Mouse (Mus musculus): ENCODE results near the gene Prkg1. TPM values are rescaled to one million over a fixed set of nuclear protein-coding genes. Genes with fewer than 3 reads are reported as not detected.

Gene Prkg1
- polyA plus RNA-seq, 1 experiment from 2014 or later: 0.83 TPM

DNA sequence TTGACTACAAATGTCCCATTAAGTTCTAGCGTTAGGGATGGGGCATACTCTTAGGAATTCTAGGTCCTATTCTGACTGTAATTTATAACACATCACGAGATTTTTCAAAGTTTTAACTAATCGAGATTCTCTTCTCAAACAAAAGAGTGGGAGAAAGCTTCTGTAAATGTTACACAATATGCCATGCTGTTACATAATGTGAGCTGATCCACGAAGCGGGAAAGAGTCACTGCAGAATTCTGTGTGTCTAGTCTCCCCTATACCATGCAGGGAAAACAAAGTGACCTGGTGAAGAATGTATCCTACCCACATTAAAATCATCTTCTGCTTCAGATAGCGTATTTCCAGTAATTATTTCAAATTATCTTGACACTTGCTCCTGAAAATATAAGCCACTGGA lies 567.8 kb downstream of the Prkg1 start:
- Histone ChIP-seq H3K36me3 (no peaks in the 10 kb centered on the region), H3K4me3 (replicated peaks) (no peak overlapping the region), H3K4me1 (replicated peaks) (peaks cover 6% of the 10 kb centered on the region), H3K9me3 (replicated peaks) (no peaks in the 10 kb centered on the region), H3K27me3 (no peaks in the 10 kb centered on the region), H3K9ac (no peak overlapping the region), H3K27ac (no peak overlapping the region), H3K4me2 (no peak overlapping the region)
- DNase-seq: no peak
- no peak for ATAC-seq (ENCODE audit: low read depth)
- WGBS (ENCODE audit: insufficient replicate concordance): 74% methylated on average over 6 of the region's 6 CpGs

DNA sequence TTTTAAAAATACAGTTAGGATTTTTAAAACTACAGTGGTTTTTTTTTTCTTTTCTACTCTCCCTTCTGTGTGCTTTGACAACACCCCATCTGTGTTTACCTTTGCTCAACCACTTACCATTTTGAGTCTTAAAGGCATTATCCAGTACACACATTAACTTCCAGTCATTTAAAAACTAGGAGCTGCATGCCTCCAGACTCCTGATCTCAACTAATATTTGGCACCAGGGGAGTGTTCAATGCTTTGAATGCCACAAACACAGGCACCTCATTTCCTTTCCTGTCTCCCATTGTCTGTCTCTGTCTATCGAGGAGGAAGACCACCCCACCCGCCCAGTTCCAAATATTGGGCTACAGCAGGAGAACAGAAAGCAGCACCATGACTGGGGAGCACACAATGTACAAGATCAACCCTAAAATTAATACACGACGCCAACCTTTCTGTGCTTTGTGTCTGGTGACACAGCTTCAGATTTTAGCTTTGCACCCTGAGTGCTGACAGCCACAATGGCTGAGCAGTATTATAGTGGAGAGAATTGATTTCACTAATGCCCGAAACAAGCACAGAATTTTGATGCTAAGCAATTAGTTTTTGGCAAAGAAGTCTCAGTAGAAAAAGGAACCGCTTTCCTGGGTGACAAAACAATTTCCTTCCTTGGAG lies 576.1 kb downstream of the Prkg1 start:
- no peaks in the 10 kb centered on the region for H3K9me3 ChIP-seq (replicated peaks)
- no peaks in the 10 kb centered on the region for H3K4me1 ChIP-seq (replicated peaks)
- no peak overlapping the region for H3K27ac ChIP-seq
- H3K9ac ChIP-seq: no peak overlapping the region
- no peaks in the 10 kb centered on the region for H3K36me3 ChIP-seq
- no peaks in the 10 kb centered on the region for H3K27me3 ChIP-seq
- no peak for ATAC-seq (ENCODE audit: low read depth)
- 63% methylated on average over 6 of the region's 6 CpGs for WGBS (ENCODE audit: insufficient replicate concordance)
- no peak overlapping the region for H3K4me2 ChIP-seq
- H3K4me3 ChIP-seq (replicated peaks): no peak overlapping the region
- no peak for DNase-seq

DNA sequence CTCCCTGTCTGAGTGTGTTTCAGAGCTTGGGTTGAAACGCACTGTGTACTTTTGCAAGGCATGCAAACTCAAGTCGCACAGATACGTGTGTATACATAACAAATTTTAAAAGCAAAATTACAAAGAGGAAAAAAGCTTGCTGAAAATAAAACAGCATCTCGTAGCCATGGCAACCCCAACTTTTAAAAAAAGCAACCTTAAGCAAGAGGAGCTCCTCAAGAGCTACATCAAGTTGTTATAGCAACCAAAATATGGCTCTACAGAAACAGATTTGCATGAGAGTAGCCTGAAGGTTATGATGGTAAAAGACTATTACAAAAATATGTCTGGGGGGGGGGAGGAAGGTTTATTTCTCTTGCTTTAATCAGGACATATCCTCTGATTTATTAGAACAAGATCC lies 584.1 kb downstream of the Prkg1 start:
- no peak overlapping the region for H3K4me2 ChIP-seq
- DNase-seq (no peak), ATAC-seq (ENCODE audit: low read depth) (no peak)
- no peak overlapping the region for H3K9ac ChIP-seq
- no peaks in the 10 kb centered on the region for H3K4me1 ChIP-seq (replicated peaks)
- H3K9me3 ChIP-seq (replicated peaks): no peaks in the 10 kb centered on the region
- no peak overlapping the region for H3K27ac ChIP-seq
- 65% methylated on average over 4 of the region's 4 CpGs for WGBS (ENCODE audit: insufficient replicate concordance)
- H3K36me3 ChIP-seq: no peaks in the 10 kb centered on the region
- H3K27me3 ChIP-seq: no peaks in the 10 kb centered on the region
- no peak overlapping the region for H3K4me3 ChIP-seq (replicated peaks)

DNA sequence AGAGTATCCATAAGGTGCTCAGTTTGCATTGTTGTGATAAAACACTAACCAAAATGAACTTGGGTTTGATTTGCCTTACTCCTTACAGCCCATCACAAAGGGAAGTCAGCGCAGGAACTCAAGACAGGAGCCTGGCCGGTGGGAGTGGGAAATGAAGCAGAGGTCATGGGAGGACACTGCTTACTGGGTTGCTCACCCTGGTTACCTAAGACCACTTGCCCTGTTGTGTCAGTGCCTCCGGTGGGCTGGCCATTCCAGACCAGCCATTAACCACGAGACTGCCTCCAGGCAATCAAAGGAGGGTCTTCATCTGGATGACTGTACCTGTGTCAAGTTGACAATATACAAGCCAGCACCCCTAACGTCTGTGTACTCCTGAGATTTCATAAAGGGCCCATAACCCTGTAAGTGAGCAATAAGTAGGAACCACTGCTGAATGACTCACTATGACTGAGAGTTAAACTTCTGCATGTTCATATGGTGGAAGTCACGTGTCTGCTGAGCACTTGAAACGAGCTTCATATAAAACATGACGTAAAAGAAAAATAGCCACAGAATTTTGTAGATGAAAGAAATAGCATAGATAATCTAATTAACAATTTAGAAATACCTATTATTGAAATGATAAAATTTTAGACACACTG lies 587.4 kb downstream of the Prkg1 start:
- Histone ChIP-seq H3K9me3 (replicated peaks) (no peaks in the 10 kb centered on the region), H3K4me2 (no peak overlapping the region), H3K4me1 (replicated peaks) (no peaks in the 10 kb centered on the region), H3K27me3 (no peaks in the 10 kb centered on the region), H3K4me3 (replicated peaks) (no peak overlapping the region), H3K36me3 (no peaks in the 10 kb centered on the region), H3K9ac (no peak overlapping the region), H3K27ac (no peak overlapping the region)
- ATAC-seq (ENCODE audit: low read depth): no peak
- 63% methylated on average over 8 of the region's 8 CpGs for WGBS (ENCODE audit: insufficient replicate concordance)
- no peak for DNase-seq

DNA sequence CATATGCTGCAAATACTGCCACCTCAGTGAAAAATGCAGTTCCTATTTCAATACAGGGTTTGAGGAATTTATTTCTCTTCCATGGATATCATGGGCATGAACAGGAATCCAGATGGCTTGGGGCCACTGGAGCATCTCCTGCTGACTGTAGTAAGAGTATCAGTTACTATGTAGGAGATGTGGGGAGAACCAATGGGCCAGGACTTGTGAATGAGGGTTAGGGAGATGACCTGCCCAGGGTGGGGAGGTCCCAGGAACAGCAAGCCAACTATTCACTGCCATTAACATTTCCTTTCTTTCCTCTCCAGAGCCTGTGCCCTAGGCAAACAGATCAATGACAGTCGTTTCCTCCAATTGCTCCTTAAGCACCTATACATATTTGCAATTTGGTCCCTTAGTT lies 593.8 kb downstream of the Prkg1 start:
- DNase-seq (no peak), ATAC-seq (ENCODE audit: low read depth) (no peak)
- H3K9me3 ChIP-seq (replicated peaks): no peaks in the 10 kb centered on the region
- H3K4me3 ChIP-seq (replicated peaks): no peak overlapping the region
- H3K36me3 ChIP-seq: no peaks in the 10 kb centered on the region
- no peak overlapping the region for H3K9ac ChIP-seq
- no peaks in the 10 kb centered on the region for H3K4me1 ChIP-seq (replicated peaks)
- H3K27ac ChIP-seq: no peak overlapping the region
- H3K4me2 ChIP-seq: no peak overlapping the region
- WGBS (ENCODE audit: insufficient replicate concordance): 33% methylated on average over 1 of the region's 1 CpGs
- no peaks in the 10 kb centered on the region for H3K27me3 ChIP-seq

DNA sequence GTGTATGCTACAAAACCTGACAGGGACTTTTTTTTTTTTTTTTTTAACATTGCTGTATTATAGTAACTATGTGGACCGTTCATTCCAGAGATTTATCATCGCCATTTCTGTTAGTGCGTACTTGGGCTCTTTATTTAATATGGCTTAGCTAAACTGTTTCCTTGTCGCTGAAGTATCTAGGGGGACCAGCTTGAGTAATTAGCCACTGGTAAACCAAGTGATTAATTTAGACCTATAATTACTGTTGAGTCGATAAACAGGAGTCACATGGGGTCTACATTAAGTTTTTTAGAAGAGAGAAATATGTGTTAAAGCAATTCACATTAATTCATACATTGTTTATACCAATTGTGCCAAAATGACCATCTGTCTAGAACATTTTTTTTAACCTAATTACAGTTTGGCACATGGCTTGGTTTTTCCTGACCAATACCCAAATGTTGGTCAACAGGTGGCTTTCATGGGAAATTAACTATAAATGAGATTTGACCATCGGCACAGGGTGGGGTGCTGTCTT lies 605.8 kb downstream of the Prkg1 start:
- WGBS (ENCODE audit: insufficient replicate concordance): 79% methylated on average over 6 of the region's 6 CpGs
- Histone ChIP-seq H3K4me3 (replicated peaks) (no peak overlapping the region), H3K27me3 (no peaks in the 10 kb centered on the region), H3K36me3 (no peaks in the 10 kb centered on the region), H3K4me2 (no peak overlapping the region), H3K9me3 (replicated peaks) (no peaks in the 10 kb centered on the region), H3K4me1 (replicated peaks) (no peaks in the 10 kb centered on the region), H3K9ac (no peak overlapping the region), H3K27ac (no peak overlapping the region)
- no peak for DNase-seq
- ATAC-seq (ENCODE audit: low read depth): no peak

DNA sequence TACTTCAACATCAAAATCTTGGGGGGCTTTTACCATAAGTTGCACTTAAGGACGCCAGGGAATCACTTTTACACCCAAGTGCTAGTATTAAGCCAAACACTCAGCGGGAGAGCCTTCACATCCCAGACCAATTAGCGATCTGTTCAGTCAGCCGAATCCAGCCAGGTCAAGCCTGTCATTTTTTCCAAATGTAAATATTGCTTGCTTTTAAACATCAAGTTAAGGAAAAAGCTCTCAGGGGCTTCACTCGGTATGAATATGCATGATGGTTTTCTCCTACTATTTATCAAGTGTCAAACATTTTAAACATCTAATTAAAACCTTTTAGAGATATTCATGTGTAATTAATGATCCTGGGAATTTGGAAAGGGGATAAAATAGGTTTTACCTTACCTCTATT lies 611.4 kb downstream of the Prkg1 start:
- DNase-seq (no peak), ATAC-seq (ENCODE audit: low read depth) (no peak)
- no peaks in the 10 kb centered on the region for H3K4me1 ChIP-seq (replicated peaks)
- H3K27ac ChIP-seq: no peak overlapping the region
- WGBS (ENCODE audit: insufficient replicate concordance): 66% methylated on average over 5 of the region's 5 CpGs
- no peak overlapping the region for H3K9ac ChIP-seq
- no peaks in the 10 kb centered on the region for H3K36me3 ChIP-seq
- H3K27me3 ChIP-seq: no peaks in the 10 kb centered on the region
- H3K4me3 ChIP-seq (replicated peaks): no peak overlapping the region
- H3K4me2 ChIP-seq: no peak overlapping the region
- no peaks in the 10 kb centered on the region for H3K9me3 ChIP-seq (replicated peaks)

DNA sequence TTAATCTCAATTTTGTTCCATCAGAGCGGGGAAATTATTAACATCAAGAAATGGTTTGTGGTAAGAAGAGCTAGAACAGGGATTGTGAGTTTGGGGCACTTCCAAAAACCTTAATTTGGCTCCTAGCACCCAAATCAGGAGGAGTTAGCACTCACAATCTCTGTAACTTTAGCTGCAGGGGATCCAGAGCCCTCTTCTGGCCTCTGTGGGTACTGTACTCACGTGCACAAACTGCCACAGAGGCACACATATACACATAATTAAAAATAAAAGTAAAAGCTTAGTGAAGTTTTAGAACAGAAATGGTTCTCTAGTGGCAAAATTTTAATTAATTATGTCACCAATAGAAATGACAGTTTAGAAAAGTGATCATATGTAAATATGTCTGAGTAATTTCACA lies 614.9 kb downstream of the Prkg1 start:
- H3K27me3 ChIP-seq: no peaks in the 10 kb centered on the region
- no peak overlapping the region for H3K4me3 ChIP-seq (replicated peaks)
- no peak for ATAC-seq (ENCODE audit: low read depth)
- H3K4me1 ChIP-seq (replicated peaks): no peaks in the 10 kb centered on the region
- H3K4me2 ChIP-seq: no peak overlapping the region
- no peak for DNase-seq
- H3K9ac ChIP-seq: no peak overlapping the region
- H3K36me3 ChIP-seq: no peaks in the 10 kb centered on the region
- 64% methylated on average over 2 of the region's 2 CpGs for WGBS (ENCODE audit: insufficient replicate concordance)
- no peak overlapping the region for H3K27ac ChIP-seq
- H3K9me3 ChIP-seq (replicated peaks): no peaks in the 10 kb centered on the region

DNA sequence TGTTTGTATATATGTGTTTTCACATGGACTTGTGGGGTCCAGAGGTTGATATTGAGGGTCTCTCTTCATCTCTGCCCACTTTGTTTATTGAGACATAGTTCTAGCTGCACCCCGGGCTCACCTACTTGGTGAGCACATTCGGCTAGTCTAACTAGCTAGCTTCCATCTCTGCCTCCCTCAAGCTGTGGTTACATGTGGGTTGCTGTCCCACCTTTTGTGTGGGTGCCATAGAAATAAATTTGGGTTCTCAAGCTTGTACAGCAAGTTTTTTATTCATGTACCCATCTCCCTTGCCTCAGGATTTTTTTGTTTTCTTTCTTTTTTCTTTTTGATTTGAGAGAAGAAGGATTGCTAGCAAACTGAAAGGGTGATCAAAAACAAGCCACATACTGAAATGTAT lies 617.4 kb downstream of the Prkg1 start:
- Histone ChIP-seq H3K27me3 (no peaks in the 10 kb centered on the region), H3K9me3 (replicated peaks) (no peaks in the 10 kb centered on the region), H3K4me1 (replicated peaks) (no peaks in the 10 kb centered on the region), H3K36me3 (no peaks in the 10 kb centered on the region), H3K4me3 (replicated peaks) (no peak overlapping the region), H3K9ac (no peak overlapping the region), H3K4me2 (no peak overlapping the region), H3K27ac (no peak overlapping the region)
- DNase-seq (no peak), ATAC-seq (ENCODE audit: low read depth) (no peak)
- 58% methylated on average over 2 of the region's 2 CpGs for WGBS (ENCODE audit: insufficient replicate concordance)

DNA sequence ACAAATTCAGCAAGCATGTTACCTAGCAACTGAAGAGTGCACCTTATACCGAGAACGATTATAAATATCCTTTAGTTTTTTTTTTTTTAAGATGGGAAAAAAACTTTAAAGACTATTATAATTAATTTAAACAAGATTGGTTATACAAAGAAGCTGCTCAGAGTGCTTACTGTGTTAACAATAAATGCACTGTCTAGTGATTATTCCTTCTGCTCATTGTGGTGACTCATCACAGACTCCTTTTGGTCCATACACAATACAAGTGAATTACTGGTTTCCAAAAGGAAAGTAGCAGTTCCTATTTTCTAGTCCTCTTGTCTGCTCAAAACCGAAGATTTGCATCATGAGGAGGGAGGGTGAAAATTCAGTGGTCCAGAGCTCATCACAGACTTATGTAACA lies 618.7 kb downstream of the Prkg1 start:
- Histone ChIP-seq H3K9ac (no peak overlapping the region), H3K4me2 (no peak overlapping the region), H3K9me3 (replicated peaks) (no peaks in the 10 kb centered on the region), H3K4me1 (replicated peaks) (no peaks in the 10 kb centered on the region), H3K27ac (no peak overlapping the region), H3K4me3 (replicated peaks) (no peak overlapping the region), H3K27me3 (no peaks in the 10 kb centered on the region), H3K36me3 (no peaks in the 10 kb centered on the region)
- DNase-seq (no peak), ATAC-seq (ENCODE audit: low read depth) (no peak)
- WGBS (ENCODE audit: insufficient replicate concordance): 62% methylated on average over 3 of the region's 3 CpGs

DNA sequence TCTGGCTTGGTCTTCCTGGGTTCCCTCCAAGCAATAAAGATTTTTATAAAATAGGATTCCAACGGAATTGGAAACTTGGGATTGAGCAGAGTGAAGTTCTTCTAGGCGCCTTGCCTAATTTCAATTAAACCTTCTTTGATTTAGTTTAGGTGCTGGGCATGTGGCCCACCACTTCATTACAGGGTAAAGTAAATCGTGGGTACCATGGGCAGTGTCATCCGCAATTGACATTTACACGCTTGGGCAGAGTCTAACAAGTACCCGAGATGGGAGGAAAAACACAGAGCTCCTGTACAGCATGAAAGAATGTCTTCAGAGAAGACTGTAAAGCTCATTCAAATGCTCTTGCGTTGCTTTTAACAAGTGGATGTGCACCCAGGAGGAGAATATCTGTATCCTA lies 622.9 kb downstream of the Prkg1 start:
- H3K27ac ChIP-seq: no peak overlapping the region
- H3K9ac ChIP-seq: no peak overlapping the region
- ATAC-seq (ENCODE audit: low read depth) (no peak), DNase-seq (no peak)
- no peaks in the 10 kb centered on the region for H3K4me1 ChIP-seq (replicated peaks)
- 74% methylated on average over 7 of the region's 7 CpGs for WGBS (ENCODE audit: insufficient replicate concordance)
- H3K4me2 ChIP-seq: no peak overlapping the region
- no peaks in the 10 kb centered on the region for H3K36me3 ChIP-seq
- no peak overlapping the region for H3K4me3 ChIP-seq (replicated peaks)
- no peaks in the 10 kb centered on the region for H3K27me3 ChIP-seq
- no peaks in the 10 kb centered on the region for H3K9me3 ChIP-seq (replicated peaks)

DNA sequence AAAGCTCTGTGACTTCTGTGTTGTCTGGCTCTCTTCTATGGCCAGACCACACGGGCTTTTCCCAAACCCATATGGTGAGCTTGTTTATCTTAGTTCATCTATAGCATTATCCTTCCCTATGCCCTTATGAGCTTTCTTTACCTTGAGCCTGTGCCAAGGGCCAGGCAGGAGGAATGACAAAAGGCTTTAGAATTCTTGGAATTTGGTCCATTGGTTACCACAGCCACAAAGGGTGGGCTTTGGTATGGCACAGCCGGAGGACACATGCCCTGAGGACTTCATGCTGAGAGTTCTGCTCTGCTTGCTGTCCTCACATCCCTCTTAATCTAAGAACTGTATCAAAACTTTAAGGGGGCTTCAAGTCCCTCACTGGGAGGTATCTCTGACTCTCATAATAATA lies 628.5 kb downstream of the Prkg1 start:
- no peaks in the 10 kb centered on the region for H3K27me3 ChIP-seq
- no peaks in the 10 kb centered on the region for H3K36me3 ChIP-seq
- DNase-seq (no peak), ATAC-seq (ENCODE audit: low read depth) (no peak)
- 40% methylated on average over 2 of the region's 2 CpGs for WGBS (ENCODE audit: insufficient replicate concordance)
- no peaks in the 10 kb centered on the region for H3K9me3 ChIP-seq (replicated peaks)
- no peak overlapping the region for H3K9ac ChIP-seq
- H3K27ac ChIP-seq: no peak overlapping the region
- H3K4me3 ChIP-seq (replicated peaks): no peak overlapping the region
- no peaks in the 10 kb centered on the region for H3K4me1 ChIP-seq (replicated peaks)
- H3K4me2 ChIP-seq: no peak overlapping the region

Measured in liver, embryonic 13.5 days (tissue).